Mouse (Mus musculus) lung, adult 2 months (tissue): ENCODE results near the gene Ern1. TPM values are rescaled to one million over a fixed set of nuclear protein-coding genes. Genes with fewer than 3 reads are reported as not detected.

Experiments used
- DNase-seq: peaks from one replicate; pipeline ENCODE4 v3.0.0; 2022
- H3K4me1 ChIP-seq: fragments of 200-500 bp; 2 replicates; pipeline ENCODE4 v1.6.1; 2011; ENCODE audit warnings: low read length; ENCODE audit not compliant: control insufficient read depth, insufficient read depth
- H3K4me3 ChIP-seq: fragments of 200-500 bp; replicated peaks from 2 replicates; pipeline ENCODE3; 2011; ENCODE audit warnings: low read depth, mild to moderate bottlenecking, control low read depth, low read length; ENCODE audit errors: extremely low read depth
- CTCF ChIP-seq: fragments of 200-500 bp; IDR thresholded peaks from 2 replicates; pipeline ENCODE4 v1.5.1; 2011; ENCODE audit warnings: mild to moderate bottlenecking, low read length, control low read depth; ENCODE audit not compliant: insufficient read depth
- POLR2A ChIP-seq: fragments of 200-500 bp; IDR thresholded peaks from 2 replicates; pipeline ENCODE4 v1.6.1; 2011; ENCODE audit warnings: low read depth, mild to moderate bottlenecking, control low read depth, low read length, borderline replicate concordance; ENCODE audit errors: extremely low read depth
- WGBS: fragments of 180-500 bp; shearing (Covaris S2); methylation state at CpG from one replicate; pipeline ENCODE4 v1.1.7; 2018; 5-methylcytosine and 5-hydroxymethylcytosine counted together
- polyA plus RNA-seq: library from polyadenylated mRNA; depleted of rRNA; stranded (reverse); fragments of >200 nt; gene quantifications from 2 replicates; pipeline ENCODE4 v1.2.3, GENCODE M21; 2012; rRNA removed

The Ern1 gene
- 23.0 and 28.7 TPM in 2 replicates for polyA plus RNA-seq

DNA sequence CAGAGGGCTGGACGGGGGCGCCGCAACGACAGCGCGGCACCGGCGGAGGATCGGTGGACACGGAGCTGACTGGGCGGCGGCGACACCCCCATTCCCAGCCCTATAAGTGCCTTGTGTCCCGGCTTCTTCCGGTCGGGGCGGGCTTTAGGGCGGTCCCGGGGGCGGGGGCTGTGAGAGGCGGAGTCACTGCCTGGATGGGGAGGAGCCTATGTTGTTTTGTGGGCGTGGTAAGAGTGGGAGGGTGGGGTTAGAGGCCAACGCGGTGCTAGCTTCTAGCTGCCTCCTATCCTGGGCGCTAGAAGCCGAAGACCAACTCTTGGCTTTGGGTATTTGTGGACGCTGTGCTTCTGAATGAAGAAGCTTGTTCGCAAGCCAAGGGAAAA, at the start of gene Ern1:
TSS of gene Ern1 (minus strand) at position 120 of the 383 bp plus-strand sequence.
- DNase-seq, result peak; percentile 98
- WGBS, result under 1% methylated on average over 28 of the region's 28 CpGs
- Histone ChIP-seq H3K4me3 (peak within 1 kb of the TSS; percentile 60), H3K4me1 (peaks cover 14% of the 10 kb centered on the region)
- TF ChIP-seq CTCF (no peak), POLR2A (peak; percentile 86; the same call in 1 of the 2 replicates)

DNA sequence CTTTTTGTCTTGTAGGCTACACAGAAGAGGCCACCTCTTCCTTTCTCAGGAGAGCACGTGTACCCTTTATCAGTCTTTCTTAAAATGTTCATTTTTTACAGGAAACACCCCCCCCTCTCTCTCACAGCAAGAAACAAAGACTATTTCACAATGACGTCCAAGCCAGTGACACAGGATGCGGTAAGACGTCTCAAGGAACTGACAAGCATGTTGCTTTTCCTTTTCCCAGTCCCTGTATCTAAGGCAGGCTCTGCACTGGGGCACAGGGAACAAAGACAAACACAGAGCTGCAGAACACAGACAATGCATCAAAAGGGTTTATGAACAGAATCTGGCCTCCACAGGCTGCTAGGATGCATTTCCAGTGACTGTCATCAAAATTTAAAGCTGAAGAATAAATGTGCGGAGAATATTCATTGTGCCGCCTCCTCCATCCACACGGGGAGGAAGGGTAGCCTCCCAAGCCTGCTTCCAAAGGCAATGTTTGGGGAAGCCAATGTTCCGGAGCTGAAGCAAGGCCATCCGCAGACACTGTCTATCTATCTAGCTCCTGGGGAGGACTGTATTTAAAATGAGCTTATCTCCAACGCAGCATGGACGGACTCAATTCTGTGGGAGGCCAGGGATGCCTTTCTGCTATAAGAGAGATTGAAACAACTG, 48.7 kb upstream of the Ern1 start:
- no peak overlapping the region for H3K4me3 ChIP-seq
- H3K4me1 ChIP-seq, result no peaks in the 10 kb centered on the region; the same call in 1 of the 2 replicates
- TF ChIP-seq CTCF (no peak), POLR2A (no peak)
- 54% methylated on average over 11 of the region's 11 CpGs for whole genome bisulfite sequencing
- no peak for DNase-seq

DNA sequence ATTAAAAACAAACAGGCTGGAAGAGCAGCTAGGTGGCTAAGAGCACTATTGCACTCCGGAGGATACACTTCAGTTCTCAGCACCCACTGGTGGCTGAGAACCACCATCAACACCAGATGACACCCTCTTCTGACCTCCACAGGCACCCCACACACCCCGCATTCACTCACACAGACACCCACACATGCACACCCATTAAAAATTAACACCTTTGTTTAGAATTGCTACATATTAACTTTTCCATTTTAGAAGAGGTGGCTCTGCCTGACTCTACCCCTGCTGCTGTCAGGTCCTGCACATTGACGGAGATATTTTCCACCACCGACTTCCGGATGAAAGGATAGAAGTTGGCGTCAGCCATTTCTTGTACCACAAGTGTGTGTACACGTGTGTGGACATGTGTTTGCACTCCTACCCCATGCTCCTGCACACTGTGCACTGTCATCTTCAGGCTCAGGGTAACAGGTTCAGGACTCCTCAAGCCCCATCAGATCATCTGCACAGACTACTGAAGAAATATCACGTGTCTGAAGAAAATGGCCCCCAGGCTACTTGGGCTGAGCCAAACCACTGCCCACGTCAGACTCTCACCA, 48.1 kb upstream of the Ern1 start:
- WGBS, result 82% methylated on average over 9 of the region's 9 CpGs
- TF ChIP-seq CTCF, result no peak
- no peak for TF ChIP-seq POLR2A
- H3K4me1 ChIP-seq, result no peaks in the 10 kb centered on the region; the same call in 1 of the 2 replicates
- H3K4me3 ChIP-seq, result no peak overlapping the region
- no peak for DNase-seq

DNA sequence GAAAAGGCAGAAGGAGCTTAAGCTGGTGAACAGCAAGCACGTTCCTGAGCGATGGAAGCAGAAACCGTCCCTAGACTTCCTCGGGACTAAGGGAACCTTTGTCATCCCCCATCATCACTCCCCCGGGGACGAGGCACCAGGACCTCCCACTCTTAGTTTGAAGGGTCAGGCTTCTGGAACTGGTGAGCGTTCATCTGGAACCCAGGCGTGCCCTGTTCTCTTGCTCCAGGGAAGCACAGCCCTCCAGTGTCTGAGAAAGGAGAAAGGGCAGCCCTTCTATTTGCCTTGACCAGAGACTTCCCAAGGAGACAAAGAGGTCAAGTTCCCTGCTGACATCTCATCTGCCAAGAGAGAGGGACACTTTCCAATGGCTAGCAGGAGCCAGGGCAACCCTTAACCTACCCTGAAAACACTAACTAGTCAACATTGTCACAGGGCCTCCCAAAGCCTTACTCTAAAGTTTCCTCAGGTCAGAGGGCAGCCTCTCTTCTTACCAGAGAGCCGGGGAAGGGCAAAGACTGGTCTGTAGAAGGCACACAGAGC, 44.7 kb upstream of the Ern1 start:
- Histone ChIP-seq H3K4me1 (no peaks in the 10 kb centered on the region; the same call in 1 of the 2 replicates), H3K4me3 (no peak overlapping the region)
- no peak for DNase-seq
- no peak for TF ChIP-seq POLR2A
- no peak for TF ChIP-seq CTCF
- WGBS, result 79% methylated on average over 9 of the region's 9 CpGs

DNA sequence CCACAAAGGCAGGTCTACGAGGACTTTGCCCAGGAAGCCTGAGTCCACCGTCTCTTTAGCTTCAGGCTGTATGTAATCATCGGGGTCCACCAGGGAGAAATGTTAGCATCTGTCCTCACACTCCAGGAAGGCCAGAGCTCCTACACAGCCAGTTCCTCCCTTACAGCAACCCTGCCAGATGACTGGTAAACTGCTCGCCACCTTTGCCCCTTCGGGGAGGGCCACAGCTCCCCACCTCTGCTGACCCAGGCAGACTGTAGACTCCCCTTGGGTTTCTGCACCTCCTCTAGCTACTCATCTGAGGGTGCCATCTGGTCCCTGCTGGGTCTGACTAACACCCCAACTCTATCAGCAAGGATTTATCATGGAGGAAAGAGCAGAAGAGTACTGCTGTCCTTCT, 42.1 kb upstream of the Ern1 start:
- no peak overlapping the region for H3K4me3 ChIP-seq
- no peak for DNase-seq
- 84% methylated on average over 5 of the region's 5 CpGs for WGBS
- H3K4me1 ChIP-seq, result no peaks in the 10 kb centered on the region; the same call in 1 of the 2 replicates
- TF ChIP-seq POLR2A (no peak), CTCF (no peak)

DNA sequence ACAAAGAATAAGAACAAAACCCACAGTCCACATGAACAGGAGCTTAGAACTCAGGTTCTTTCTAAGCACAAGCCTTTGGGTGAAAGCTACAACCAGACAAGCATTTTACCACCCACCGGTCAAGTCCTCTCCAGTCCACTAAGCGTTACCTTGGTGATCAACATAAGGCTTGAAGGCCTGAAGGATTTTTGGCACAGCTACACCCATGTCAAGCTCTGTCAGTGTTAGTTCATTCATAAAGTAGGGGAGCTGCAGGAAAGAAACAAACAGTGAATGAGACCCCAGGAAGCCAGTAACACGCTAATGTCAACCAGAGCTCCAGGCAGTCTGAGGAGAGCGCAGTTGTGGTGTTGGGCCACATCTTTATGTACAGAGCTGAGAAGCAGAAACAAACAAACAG, 41.5 kb upstream of the Ern1 start:
- 75% methylated on average over 4 of the region's 4 CpGs for WGBS
- Histone ChIP-seq H3K4me1 (no peaks in the 10 kb centered on the region; the same call in 1 of the 2 replicates), H3K4me3 (no peak overlapping the region)
- TF ChIP-seq POLR2A (no peak), CTCF (no peak)
- no peak for DNase-seq

DNA sequence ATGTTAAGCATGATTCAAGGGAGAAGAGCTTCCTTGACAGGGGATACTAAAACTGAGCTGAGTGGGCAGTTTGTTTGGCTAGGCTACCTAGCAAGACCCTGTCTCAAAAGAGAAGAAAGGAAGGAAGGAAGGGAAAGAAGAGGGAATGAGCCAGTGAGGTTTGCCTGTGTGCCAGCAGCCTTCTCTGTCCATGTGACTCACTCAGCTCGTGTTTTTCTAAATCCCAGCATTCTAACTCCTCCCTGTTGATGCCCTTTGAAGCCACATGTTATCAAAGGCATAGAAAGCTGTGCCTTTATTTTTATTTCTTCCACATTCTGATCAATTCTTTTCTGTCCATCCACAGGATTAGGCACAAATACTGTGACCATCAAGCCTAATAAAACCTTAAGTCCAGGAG, 40.3 kb upstream of the Ern1 start:
- no peak for DNase-seq
- WGBS, result 44% methylated on average over 1 of the region's 1 CpGs
- H3K4me1 ChIP-seq, result no peaks in the 10 kb centered on the region
- H3K4me3 ChIP-seq, result no peak overlapping the region
- TF ChIP-seq POLR2A (no peak), CTCF (no peak)

DNA sequence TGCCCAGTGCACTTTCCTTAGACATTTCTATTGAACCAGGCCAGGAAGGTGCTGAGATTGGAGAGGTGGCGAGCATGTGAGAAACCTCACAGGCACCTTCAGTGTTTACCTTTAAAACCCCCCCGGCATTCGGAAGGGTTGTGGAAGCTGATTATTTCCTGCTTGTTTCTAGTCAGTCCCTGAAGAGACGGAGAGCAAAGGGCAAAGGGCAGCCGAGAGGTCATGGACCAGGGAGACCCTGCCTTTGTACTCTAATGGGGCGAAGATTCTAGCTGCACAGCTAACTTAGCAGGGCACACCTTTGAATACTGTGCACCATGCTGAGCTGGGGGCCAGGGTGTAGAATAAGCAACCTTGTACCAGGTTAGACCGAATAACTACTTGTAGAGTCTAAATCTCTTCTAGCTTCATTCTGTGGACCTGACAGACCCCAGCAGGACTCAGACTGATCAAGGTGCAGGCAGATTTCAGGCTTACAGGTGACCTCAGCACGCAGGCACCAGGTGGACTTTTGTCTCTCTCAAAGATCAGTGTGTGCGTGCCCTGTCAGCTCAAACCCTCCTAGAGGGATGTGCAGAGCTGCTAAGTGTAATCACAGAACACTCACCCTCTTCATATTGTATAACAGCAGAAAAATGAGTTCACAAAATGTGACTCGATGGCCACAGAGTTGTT, 39.6 kb upstream of the Ern1 start:
- Histone ChIP-seq H3K4me3 (no peak overlapping the region), H3K4me1 (no peaks in the 10 kb centered on the region)
- DNase-seq, result no peak
- 70% methylated on average over 10 of the region's 10 CpGs for WGBS
- no peak for TF ChIP-seq POLR2A
- no peak for TF ChIP-seq CTCF

DNA sequence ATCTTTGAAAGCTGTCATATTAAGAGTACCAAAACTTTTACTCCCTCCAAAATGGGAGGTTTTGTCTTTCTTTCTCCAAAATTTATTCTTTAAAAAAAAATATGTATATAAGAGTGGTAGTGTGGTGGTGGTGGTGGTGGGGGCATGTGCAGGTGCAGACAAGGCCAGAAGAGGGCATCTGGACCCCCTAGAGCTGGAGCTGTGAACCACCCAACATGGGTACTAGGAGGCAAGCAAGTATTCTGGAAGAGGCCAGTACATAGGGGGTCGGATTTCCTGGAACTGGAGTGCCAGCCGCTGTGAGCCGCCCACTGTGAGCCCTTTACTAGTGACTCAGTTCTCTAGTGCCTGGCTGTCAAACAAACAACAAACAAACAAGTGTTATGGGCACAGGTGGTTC, 34.9 kb upstream of the Ern1 start:
- Histone ChIP-seq H3K4me1 (peaks cover 2% of the 10 kb centered on the region; the same call in 1 of the 2 replicates), H3K4me3 (no peak overlapping the region)
- 78% methylated on average over 3 of the region's 3 CpGs for WGBS
- TF ChIP-seq CTCF (no peak), POLR2A (no peak)
- DNase-seq, result no peak

DNA sequence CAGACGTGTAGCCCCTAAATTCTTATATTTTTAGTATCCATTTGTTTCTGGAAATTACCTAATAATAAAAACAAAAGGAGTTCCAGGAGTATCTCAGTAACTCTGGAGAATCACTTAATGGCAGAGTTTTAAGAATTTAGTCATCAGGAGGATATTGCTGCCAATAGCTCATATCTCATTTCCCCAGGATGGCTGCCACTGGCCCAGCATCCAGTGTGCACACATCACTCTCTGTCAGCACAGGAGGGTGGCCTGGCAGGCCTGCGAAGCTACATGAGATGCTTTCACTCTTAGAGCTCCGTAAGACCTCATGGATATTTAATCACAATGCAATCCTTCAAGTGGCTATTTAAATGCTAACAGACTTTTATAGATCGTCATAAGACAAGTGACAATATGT, 34.0 kb upstream of the Ern1 start:
- Histone ChIP-seq H3K4me3 (no peak overlapping the region), H3K4me1 (peaks cover 2% of the 10 kb centered on the region; the same call in 1 of the 2 replicates)
- no peak for TF ChIP-seq POLR2A
- no peak for TF ChIP-seq CTCF
- WGBS, result 45% methylated on average over 4 of the region's 4 CpGs
- DNase-seq, result no peak
